Mouse (Mus musculus) T-helper 2 cell (primary cell): Measurements from ENCODE around the gene Arid1b.

ENCODE experiments used
- in situ Hi-C: fragments of 300-600 bp; cut with MboI, MseI; formaldehyde crosslinking; loops from one replicate; pipeline ENCODE4 v1.15.1; 2025; ENCODE audit warnings: high pct_unique_total_duplicates

Gene Arid1b

GRCm38 (mm10) chr17:5235057-5235456, 240.9 kb downstream of the Arid1b start:
- in situ Hi-C loops, result no loop called here

- in situ Hi-C loops, result no loop called here
Observed at GRCm38 (mm10) chr17:5237765-5238164, 243.6 kb downstream of the Arid1b start.

- in situ Hi-C loops, result no loop called here
Observed at GRCm38 (mm10) chr17:5238387-5239245, 244.5 kb downstream of the Arid1b start.

- in situ Hi-C loops, result no loop called here
Observed at GRCm38 (mm10) chr17:5244526-5244925, 250.4 kb downstream of the Arid1b start.

GRCm38 (mm10) chr17:5246688-5247087, 252.6 kb downstream of the Arid1b start:
- in situ Hi-C loops, result no loop called here

- in situ Hi-C loops, result no loop called here
Observed at GRCm38 (mm10) chr17:5247247-5247646, 253.1 kb downstream of the Arid1b start.

GRCm38 (mm10) chr17:5247737-5248136, 253.6 kb downstream of the Arid1b start:
- in situ Hi-C loops, result no loop called here

GRCm38 (mm10) chr17:5248957-5249656, 255.0 kb downstream of the Arid1b start:
- in situ Hi-C loops, result no loop called here

- in situ Hi-C loops, result no loop called here
Observed at GRCm38 (mm10) chr17:5249681-5250180, 255.6 kb downstream of the Arid1b start.

- in situ Hi-C loops, result no loop called here
Observed at GRCm38 (mm10) chr17:5252436-5252835, 258.3 kb downstream of the Arid1b start.

GRCm38 (mm10) chr17:5254717-5255617, 260.8 kb downstream of the Arid1b start:
- in situ Hi-C loops, result no loop called here

- in situ Hi-C loops, result no loop called here
Observed at GRCm38 (mm10) chr17:5255618-5255933, 261.4 kb downstream of the Arid1b start.

GRCm38 (mm10) chr17:5258978-5259377, 264.8 kb downstream of the Arid1b start:
- in situ Hi-C loops, result no loop called here

GRCm38 (mm10) chr17:5261131-5261651, 267.1 kb downstream of the Arid1b start:
- in situ Hi-C loops, result no loop called here

GRCm38 (mm10) chr17:5261874-5262605, 267.9 kb downstream of the Arid1b start:
- in situ Hi-C loops, result no loop called here

- in situ Hi-C loops, result no loop called here
Observed at GRCm38 (mm10) chr17:5262788-5263187, 268.7 kb downstream of the Arid1b start.

GRCm38 (mm10) chr17:5264783-5265182, 270.7 kb downstream of the Arid1b start:
- in situ Hi-C loops, result no loop called here

GRCm38 (mm10) chr17:5265615-5266014, 271.5 kb downstream of the Arid1b start:
- in situ Hi-C loops, result no loop called here

- in situ Hi-C loops, result no loop called here
Observed at GRCm38 (mm10) chr17:5267747-5268146, 273.6 kb downstream of the Arid1b start.

- in situ Hi-C loops, result no loop called here
Observed at GRCm38 (mm10) chr17:5269302-5269701, 275.2 kb downstream of the Arid1b start.

- in situ Hi-C loops, result no loop called here
Observed at GRCm38 (mm10) chr17:5269774-5270173, 275.6 kb downstream of the Arid1b start.
